Mouse (Mus musculus): ENCODE measurements around the gene Arid1a. TPM values are rescaled to one million over a fixed set of nuclear protein-coding genes. Genes with fewer than 3 reads are reported as not detected.

The Arid1a gene
- polyA plus RNA-seq, 1 experiment = 74.9 TPM

- no peak for TF ChIP-seq POLR2A (IDR thresholded peaks at IDR 0.05; ENCODE audit: low read depth, low read length)
- no peak for TF ChIP-seq CTCF (IDR thresholded peaks at IDR 0.05; ENCODE audit: extremely low read depth, insufficient read length, insufficient replicate concordance, low read depth, low read length)
- peaks cover 14% of the 10 kb centered on the region for H3K36me3 ChIP-seq (ENCODE audit: control insufficient read depth, insufficient read depth, low read length)
- no peaks in the 10 kb centered on the region for H3K27me3 ChIP-seq (ENCODE audit: control insufficient read depth, insufficient read depth, low read length)
- peaks cover 18% of the 10 kb centered on the region; the same call in 1 of the 2 replicates for H3K4me1 ChIP-seq (ENCODE audit: control insufficient read depth, insufficient read depth, insufficient read length, low read length)
- no peak overlapping the region for H3K4me3 ChIP-seq (ENCODE audit: low read depth, low read length)
- WGBS = 11% methylated on average over 5 of the region's 5 CpGs
- H3K27ac ChIP-seq (ENCODE audit: insufficient read depth, low read depth, low read length) = peak overlapping the region; percentile 21; the same call in 1 of the 2 replicates
These were observed 81.0 kb downstream of the Arid1a start for GRCm38 (mm10) chr4:133675594-133676016.

GRCm38 (mm10) chr4:133674331-133674695 is 82.3 kb downstream of the Arid1a start:
- 56% methylated on average over 8 of the region's 8 CpGs for WGBS
- Histone ChIP-seq H3K27ac (ENCODE audit: insufficient read depth, low read depth, low read length) (peak overlapping the region; percentile 75), H3K4me1 (ENCODE audit: control insufficient read depth, insufficient read depth, insufficient read length, low read length) (peaks cover 18% of the 10 kb centered on the region; the same call in 1 of the 2 replicates), H3K4me3 (ENCODE audit: low read depth, low read length) (no peak overlapping the region), H3K36me3 (ENCODE audit: control insufficient read depth, insufficient read depth, low read length) (peaks cover 6% of the 10 kb centered on the region), H3K27me3 (ENCODE audit: control insufficient read depth, insufficient read depth, low read length) (no peaks in the 10 kb centered on the region)
- TF ChIP-seq POLR2A (IDR thresholded peaks at IDR 0.05; ENCODE audit: low read depth, low read length) = no peak
- TF ChIP-seq CTCF (IDR thresholded peaks at IDR 0.05; ENCODE audit: extremely low read depth, insufficient read length, insufficient replicate concordance, low read depth, low read length) = no peak

- Histone ChIP-seq H3K4me1 (ENCODE audit: control insufficient read depth, insufficient read depth, insufficient read length, low read length) (peaks cover 18% of the 10 kb centered on the region; the same call in 1 of the 2 replicates), H3K4me3 (ENCODE audit: low read depth, low read length) (no peak overlapping the region), H3K27me3 (ENCODE audit: control insufficient read depth, insufficient read depth, low read length) (no peaks in the 10 kb centered on the region), H3K36me3 (ENCODE audit: control insufficient read depth, insufficient read depth, low read length) (0 out of 2 replicates have a peak, but pooled peaks cover 3% of the 10 kb centered on the region), H3K27ac (ENCODE audit: insufficient read depth, low read depth, low read length) (peak overlapping the region; percentile 96)
- no peak for TF ChIP-seq CTCF (IDR thresholded peaks at IDR 0.05; ENCODE audit: extremely low read depth, insufficient read length, insufficient replicate concordance, low read depth, low read length)
- TF ChIP-seq POLR2A (IDR thresholded peaks at IDR 0.05; ENCODE audit: low read depth, low read length) = no peak
- 18% methylated on average over 10 of the region's 10 CpGs for WGBS
These were observed 82.8 kb downstream of the Arid1a start for GRCm38 (mm10) chr4:133673666-133674330.

- TF ChIP-seq CTCF (IDR thresholded peaks at IDR 0.05; ENCODE audit: extremely low read depth, insufficient read length, insufficient replicate concordance, low read depth, low read length) (no peak), POLR2A (IDR thresholded peaks at IDR 0.05; ENCODE audit: low read depth, low read length) (no peak)
- Histone ChIP-seq H3K4me3 (ENCODE audit: low read depth, low read length) (peak overlapping the region; percentile 91), H3K27me3 (ENCODE audit: control insufficient read depth, insufficient read depth, low read length) (no peaks in the 10 kb centered on the region), H3K4me1 (ENCODE audit: control insufficient read depth, insufficient read depth, insufficient read length, low read length) (peaks cover 18% of the 10 kb centered on the region; the same call in 1 of the 2 replicates), H3K27ac (ENCODE audit: insufficient read depth, low read depth, low read length) (peak overlapping the region; percentile 96), H3K36me3 (ENCODE audit: control insufficient read depth, insufficient read depth, low read length) (peaks cover 2% of the 10 kb centered on the region)
- WGBS = under 1% methylated on average over 24 of the region's 24 CpGs
These were observed 83.5 kb downstream of the Arid1a start for GRCm38 (mm10) chr4:133672845-133673647.

- peak within 1 kb of the TSS; percentile 96 for H3K27ac ChIP-seq (ENCODE audit: insufficient read depth, low read depth, low read length)
- peaks cover 4% of the 10 kb centered on the region for H3K36me3 ChIP-seq (ENCODE audit: control insufficient read depth, insufficient read depth, low read length)
- H3K4me3 ChIP-seq (ENCODE audit: low read depth, low read length) = peak within 1 kb of the TSS; percentile 91
- H3K4me1 ChIP-seq (ENCODE audit: control insufficient read depth, insufficient read depth, insufficient read length, low read length) = peaks cover 17% of the 10 kb centered on the region; the same call in 1 of the 2 replicates
- no peaks in the 10 kb centered on the region for H3K27me3 ChIP-seq (ENCODE audit: control insufficient read depth, insufficient read depth, low read length)
- under 1% methylated on average over 73 of the region's 76 CpGs for WGBS
- TF ChIP-seq CTCF (IDR thresholded peaks at IDR 0.05; ENCODE audit: extremely low read depth, insufficient read length, insufficient replicate concordance, low read depth, low read length) = no peak
- TF ChIP-seq POLR2A (IDR thresholded peaks at IDR 0.05; ENCODE audit: low read depth, low read length) = peak; percentile 65
These were observed 84.4 kb downstream of the Arid1a start, which contains the start of gene Pigv for GRCm38 (mm10) chr4:133671881-133672844. Pigv (minus strand) TSS chr4:133672647.

- peak overlapping the region; percentile 96 for H3K27ac ChIP-seq (ENCODE audit: insufficient read depth, low read depth, low read length)
- 2% methylated on average over 13 of the region's 13 CpGs for WGBS
These were observed 85.2 kb downstream of the Arid1a start for GRCm38 (mm10) chr4:133671184-133671880.

More at GRCm38 (mm10) chr4:133671184-133671880, 85.2 kb downstream of the Arid1a start:
- Histone ChIP-seq H3K27me3 (ENCODE audit: control insufficient read depth, insufficient read depth, low read length) (no peaks in the 10 kb centered on the region), H3K4me1 (ENCODE audit: control insufficient read depth, insufficient read depth, insufficient read length, low read length) (peaks cover 15% of the 10 kb centered on the region; the same call in 1 of the 2 replicates), H3K36me3 (ENCODE audit: control insufficient read depth, insufficient read depth, low read length) (peaks cover 4% of the 10 kb centered on the region), H3K4me3 (ENCODE audit: low read depth, low read length) (peak overlapping the region; percentile 91)
- no peak for TF ChIP-seq POLR2A (IDR thresholded peaks at IDR 0.05; ENCODE audit: low read depth, low read length)
- peak; percentile 96 for TF ChIP-seq CTCF (IDR thresholded peaks at IDR 0.05; ENCODE audit: extremely low read depth, insufficient read length, insufficient replicate concordance, low read depth, low read length)
